Mouse (Mus musculus) liver, adult 2 months (tissue): Measurements from ENCODE around the gene Prss42.

Experiments
- CTCF ChIP-seq: fragments of 200-500 bp; IDR thresholded peaks from 2 replicates; pipeline ENCODE4 v1.5.1; 2011; ENCODE audit warnings: low read depth, low read length, control low read depth
- POLR2A ChIP-seq: fragments of 200-500 bp; IDR thresholded peaks from 2 replicates; pipeline ENCODE4 v1.6.1; 2011; ENCODE audit warnings: low read length, control low read depth; ENCODE audit not compliant: insufficient read depth; ENCODE audit errors: extremely low read depth

DNA sequence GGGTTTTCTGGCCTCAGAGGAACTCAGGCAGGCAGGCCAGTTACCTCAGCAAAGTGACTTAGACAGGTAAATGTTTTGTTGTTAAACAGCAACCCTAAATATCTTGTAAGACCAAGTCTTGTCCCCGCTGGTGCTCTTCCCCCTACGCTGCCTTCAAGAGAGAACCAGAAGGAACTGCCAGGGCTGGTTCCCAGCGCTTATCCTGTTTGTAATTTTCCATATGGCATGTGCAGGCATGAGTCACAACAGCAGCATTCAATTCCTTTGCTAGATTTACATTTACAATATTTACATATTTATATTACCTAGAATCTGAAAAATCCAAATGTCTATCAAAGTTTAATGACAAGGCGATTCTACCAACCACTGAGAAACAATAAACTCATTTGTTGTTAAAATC is 12.1 kb downstream of the Prss42 start:
- TF ChIP-seq CTCF (no peak), POLR2A (no peak)
